Mouse (Mus musculus): ENCODE measurements around the gene Gm5916. TPM values are rescaled to one million over a fixed set of nuclear protein-coding genes. Genes with fewer than 3 reads are reported as not detected.

The Gm5916 gene
- polyA plus RNA-seq (2014; fragmentation: Illumina TruSeq; extraction: RNeasy Lipid Tissue Mini Kit (QIAGEN cat#74804); ENCODE audit: insufficient read depth, low read depth, low replicate concordance): not detected

DNA sequence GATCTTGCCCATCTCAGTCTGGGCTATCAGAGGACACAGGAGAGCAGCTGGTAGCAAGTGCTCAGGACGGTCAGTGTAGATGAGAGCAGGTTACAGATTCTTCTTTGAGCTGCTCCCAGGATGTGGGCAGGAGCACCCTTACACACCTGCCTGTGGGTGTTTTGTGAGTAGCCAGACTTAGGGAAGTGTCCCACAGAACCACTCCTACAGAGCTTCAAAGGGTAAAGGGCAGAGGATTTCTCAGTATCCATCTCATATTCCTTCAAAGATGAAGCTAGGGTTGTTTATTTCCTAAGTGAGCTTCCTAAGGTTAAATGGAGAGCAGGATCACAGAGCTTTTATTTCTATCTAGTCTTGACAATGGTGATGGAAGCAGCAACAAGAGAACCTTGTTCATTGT is at the start of gene Gm5916:
Gene Gm5916 (minus strand): TSS at position 101 of the 400 bp plus-strand sequence.

Other genes starting within 250 kb of the Gm5916 start
- gene 9230113P08Rik, start 220.4 kb downstream of the Gm5916 start, polyA plus RNA-seq (2014; fragmentation: Illumina TruSeq; extraction: RNeasy Lipid Tissue Mini Kit (QIAGEN cat#74804); ENCODE audit: insufficient read depth, low read depth, low replicate concordance): not detected

Data from lung, adult 10 weeks (tissue).